Mouse (Mus musculus) spleen, adult 2 months (tissue): ENCODE data around the gene Supt6.

Experiments used
- CTCF ChIP-seq: fragments of 200-500 bp; IDR thresholded peaks from 2 replicates; pipeline ENCODE4 v1.5.1; 2011; ENCODE audit warnings: mild to moderate bottlenecking, inconsistent platforms; ENCODE audit not compliant: insufficient read depth, insufficient read length, insufficient replicate concordance; ENCODE audit errors: extremely low read depth
- POLR2A ChIP-seq: fragments of 200-500 bp; IDR thresholded peaks from 2 replicates; pipeline ENCODE4 v1.6.1; 2011; ENCODE audit warnings: low read depth, low read length, inconsistent platforms

- TF ChIP-seq POLR2A (no peak), CTCF (no peak)
Measured at GRCm38 (mm10) chr11:78247727-78248140, 1.9 kb upstream of the Supt6 start.
